Mouse (Mus musculus): ENCODE results near the gene Krtap3-3. TPM values are rescaled to one million over a fixed set of nuclear protein-coding genes. Genes with fewer than 3 reads are reported as not detected.

Krtap3-3 gene
- total RNA-seq, 2 experiments from 2014 or later = not detected

DNA sequence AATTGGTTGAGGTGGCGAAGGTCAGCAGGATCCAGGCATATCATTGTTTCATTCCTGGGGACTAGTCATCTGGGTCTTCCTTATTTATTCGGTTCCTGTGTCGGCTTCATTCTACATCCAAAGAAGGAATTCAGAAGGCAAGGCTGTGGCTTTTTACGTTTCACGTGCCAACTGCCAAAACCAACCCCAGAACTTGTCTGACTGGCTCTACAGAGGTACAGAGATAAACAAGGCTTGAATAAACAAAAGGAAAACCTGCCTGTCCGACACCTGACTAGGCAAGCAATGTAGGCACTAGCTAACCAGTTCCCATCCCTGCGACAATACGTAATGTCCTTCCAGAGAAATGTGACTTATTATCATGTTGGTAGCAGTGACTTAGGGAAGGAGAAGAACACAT, 36.6 kb downstream of the Krtap3-3 start:
- intact Hi-C loops (cut with DNase I) = no loop called here
- no peak for DNase-seq (ENCODE audit: extremely low spot score in 1 of 2, low spot score in 2 of 2)

Other genes with a start within 250 kb of the Krtap3-3 start
- not detected for gene Krt25, start 227.9 kb downstream of the Krtap3-3 start, total RNA-seq (2021)
- gene Krt26, start 212.9 kb downstream of the Krtap3-3 start, total RNA-seq (2021) = under 1 TPM; 0.20 to 0.21 TPM
- gene Krt27, start 199.8 kb downstream of the Krtap3-3 start, total RNA-seq (2021) = not detected
- gene Krt28, start 176.0 kb downstream of the Krtap3-3 start, total RNA-seq (2021) = under 1 TPM in 1 of 2 experiments, not detected in 1; 0.28 TPM
- 10 to 100 TPM; 10.6 to 11.3 TPM for gene Krt10, start 161.5 kb downstream of the Krtap3-3 start, total RNA-seq (2021)
- gene Krt12, start 128.6 kb downstream of the Krtap3-3 start, total RNA-seq (2021) = 1 to 10 TPM; 6.0 to 6.3 TPM
- not detected for gene Krt20, start 112.7 kb downstream of the Krtap3-3 start, total RNA-seq (2021)
- not detected for gene Krt23, start 57.7 kb downstream of the Krtap3-3 start, total RNA-seq (2021)
- not detected for gene Krt39, start 29.5 kb downstream of the Krtap3-3 start, total RNA-seq (2021)
- gene Krt40, start 7.7 kb downstream of the Krtap3-3 start, total RNA-seq (2021) = not detected
- not detected for gene Krtap3-2, start 6.0 kb upstream of the Krtap3-3 start, total RNA-seq (2021)
- gene Gm11939, start 8.6 kb upstream of the Krtap3-3 start, total RNA-seq (2021) = not detected
- gene Krtap3-1, start 15.8 kb upstream of the Krtap3-3 start, total RNA-seq (2021) = not detected
- gene Krtap1-5, start 30.2 kb upstream of the Krtap3-3 start, total RNA-seq (2021) = not detected
- gene Krtap1-4, start 32.8 kb upstream of the Krtap3-3 start, total RNA-seq (2021) = not detected
- gene Krtap1-3, start 40.5 kb upstream of the Krtap3-3 start, total RNA-seq (2021) = not detected
- gene Krtap9-3, start 47.2 kb upstream of the Krtap3-3 start, total RNA-seq (2021) = not detected
- gene Gm11938, start 52.4 kb upstream of the Krtap3-3 start, total RNA-seq (2021) = not detected
- not detected for gene Gm11937, start 59.3 kb upstream of the Krtap3-3 start, total RNA-seq (2021)
- gene Krtap2-4, start 64.0 kb upstream of the Krtap3-3 start, total RNA-seq (2021) = not detected
- gene Gm11562, start 69.6 kb upstream of the Krtap3-3 start, total RNA-seq (2021) = not detected
- not detected for gene Krtap4-1, start 77.4 kb upstream of the Krtap3-3 start, total RNA-seq (2021)
- not detected for gene Krtap4-2, start 84.2 kb upstream of the Krtap3-3 start, total RNA-seq (2021)
- not detected for gene Krtap4-7, start 93.2 kb upstream of the Krtap3-3 start, total RNA-seq (2021)
- not detected for gene Gm11555, start 99.4 kb upstream of the Krtap3-3 start, total RNA-seq (2021)
- gene Gm11563, start 108.1 kb upstream of the Krtap3-3 start, total RNA-seq (2021) = not detected
- not detected for gene Krtap4-6, start 115.1 kb upstream of the Krtap3-3 start, total RNA-seq (2021)
- not detected for gene Gm14190, start 139.9 kb upstream of the Krtap3-3 start, total RNA-seq (2021)
- not detected for gene Gm14180, start 183.4 kb upstream of the Krtap3-3 start, total RNA-seq (2021)
- not detected for gene Gm11595, start 222.0 kb upstream of the Krtap3-3 start, total RNA-seq (2021)
- gene Krtap4-8, start 229.8 kb upstream of the Krtap3-3 start, total RNA-seq (2021) = not detected
- gene Krtap4-9, start 234.3 kb upstream of the Krtap3-3 start, total RNA-seq (2021) = not detected
- gene Gm11596, start 242.6 kb upstream of the Krtap3-3 start, total RNA-seq (2021) = not detected
- not detected for gene Gm11569, start 248.1 kb upstream of the Krtap3-3 start, total RNA-seq (2021)

All from left cerebral cortex, postnatal 10 days (tissue).